Mouse (Mus musculus) olfactory bulb, adult 2 months (tissue): ENCODE data around the gene Ppp6r2. TPM values are rescaled to one million over a fixed set of nuclear protein-coding genes. Genes with fewer than 3 reads are reported as not detected.

ENCODE experiments used
- H3K27ac ChIP-seq: fragments of 200-500 bp; 2 replicates; pipeline ENCODE4 v1.5.1; 2012; ENCODE audit warnings: low read depth, low read length; ENCODE audit not compliant: insufficient read depth
- H3K4me1 ChIP-seq: fragments of 200-500 bp; 2 replicates; pipeline ENCODE4 v1.6.1; 2012; ENCODE audit warnings: low read length; ENCODE audit not compliant: control insufficient read depth, insufficient read depth
- H3K4me3 ChIP-seq: fragments of 200-500 bp; 2 replicates; pipeline ENCODE4 v1.5.1; 2012; ENCODE audit warnings: mild to moderate bottlenecking, low read depth, low read length, moderate library complexity; ENCODE audit not compliant: insufficient read depth
- CTCF ChIP-seq: fragments of 200-500 bp; IDR thresholded peaks from 2 replicates; pipeline ENCODE4 v1.5.1; 2012; ENCODE audit warnings: low read depth, mild to moderate bottlenecking, low read length, moderate library complexity; ENCODE audit not compliant: insufficient read depth
- POLR2A ChIP-seq: fragments of 200-500 bp; IDR thresholded peaks from 2 replicates; pipeline ENCODE4 v1.6.1; 2012; ENCODE audit warnings: mild to moderate bottlenecking, low read depth, low read length, moderate library complexity; ENCODE audit not compliant: insufficient read depth
- WGBS: fragments of 180-500 bp; shearing (Covaris S2); methylation state at CpG from one replicate; pipeline ENCODE4 v1.1.7; 2018; 5-methylcytosine and 5-hydroxymethylcytosine counted together
- polyA plus RNA-seq: library from polyadenylated mRNA; stranded (reverse); fragments of >200 nt; gene quantifications from 2 replicates; pipeline ENCODE4 v1.2.4, GENCODE M21; 2012; ENCODE audit warnings: low replicate concordance; ENCODE audit not compliant: missing spikeins, insufficient read depth, insufficient read length

The Ppp6r2 gene
- polyA plus RNA-seq, 1 experiment, result not detected

GRCm38 (mm10) chr15:89173906-89174214, 37.5 kb upstream of the Ppp6r2 start:
- peak overlapping the region; percentile 70 for H3K4me3 ChIP-seq
- H3K4me1 ChIP-seq, result peaks cover 80% of the 10 kb centered on the region
- WGBS, result 9% methylated on average over 15 of the region's 15 CpGs
- TF ChIP-seq POLR2A (no peak), CTCF (no peak)
- peak overlapping the region; percentile 84; the same call in 1 of the 2 replicates for H3K27ac ChIP-seq

- WGBS, result 27% methylated on average over 11 of the region's 11 CpGs
- H3K4me3 ChIP-seq, result no peak overlapping the region
- H3K27ac ChIP-seq, result peak overlapping the region; percentile 25; the same call in 1 of the 2 replicates
- peaks cover 78% of the 10 kb centered on the region for H3K4me1 ChIP-seq
- TF ChIP-seq CTCF (no peak), POLR2A (no peak)
These were observed 36.4 kb upstream of the Ppp6r2 start for GRCm38 (mm10) chr15:89174889-89175339.

GRCm38 (mm10) chr15:89175411-89176155, 35.8 kb upstream of the Ppp6r2 start:
- TF ChIP-seq CTCF, result no peak
- TF ChIP-seq POLR2A, result no peak
- no peak overlapping the region; the same call in 1 of the 2 replicates for H3K27ac ChIP-seq
- 71% methylated on average over 13 of the region's 13 CpGs for WGBS
- H3K4me1 ChIP-seq, result peaks cover 72% of the 10 kb centered on the region
- no peak overlapping the region for H3K4me3 ChIP-seq

GRCm38 (mm10) chr15:89177121-89177520, 34.2 kb upstream of the Ppp6r2 start:
- Histone ChIP-seq H3K27ac (peak overlapping the region; percentile 60), H3K4me1 (peaks cover 75% of the 10 kb centered on the region), H3K4me3 (no peak overlapping the region)
- TF ChIP-seq CTCF (no peak), POLR2A (no peak)
- 31% methylated on average over 5 of the region's 5 CpGs for WGBS

- Histone ChIP-seq H3K4me3 (no peak overlapping the region), H3K27ac (peak overlapping the region; percentile 60), H3K4me1 (peaks cover 74% of the 10 kb centered on the region)
- TF ChIP-seq CTCF (no peak), POLR2A (no peak)
- WGBS, result 66% methylated on average over 4 of the region's 4 CpGs
These were observed 33.6 kb upstream of the Ppp6r2 start for GRCm38 (mm10) chr15:89177576-89178259.

- Histone ChIP-seq H3K27ac (0 out of 2 replicates have a peak overlapping the region, but pooled peaks have one; percentile 50), H3K4me1 (peaks cover 70% of the 10 kb centered on the region), H3K4me3 (peak overlapping the region; percentile 59; the same call in 1 of the 2 replicates)
- TF ChIP-seq CTCF (no peak), POLR2A (no peak)
- WGBS, result 66% methylated on average over 7 of the region's 7 CpGs
These were observed 33.0 kb upstream of the Ppp6r2 start for GRCm38 (mm10) chr15:89178260-89178860.

GRCm38 (mm10) chr15:89178954-89179629, 32.3 kb upstream of the Ppp6r2 start:
- Histone ChIP-seq H3K4me3 (peak overlapping the region; percentile 59), H3K27ac (peak overlapping the region; percentile 50; the same call in 1 of the 2 replicates), H3K4me1 (peaks cover 62% of the 10 kb centered on the region)
- TF ChIP-seq CTCF (no peak), POLR2A (no peak)
- WGBS, result 12% methylated on average over 16 of the region's 16 CpGs

GRCm38 (mm10) chr15:89179630-89179964, 31.8 kb upstream of the Ppp6r2 start:
- peak overlapping the region; percentile 59 for H3K4me3 ChIP-seq
- peaks cover 57% of the 10 kb centered on the region for H3K4me1 ChIP-seq
- H3K27ac ChIP-seq, result no peak overlapping the region; the same call in 1 of the 2 replicates
- TF ChIP-seq POLR2A (no peak), CTCF (no peak)
- 14% methylated on average over 6 of the region's 6 CpGs for WGBS
